ENCODE assay signal across 8 mouse cellular contexts in genomic region chr4:40969781-40970591, GRCm38 (mm10). TPM values are rescaled to one million over a fixed set of nuclear protein-coding genes. Genes with fewer than 3 reads are reported as not detected.
DNase-seq lines count a peak whose midpoint lies in the region; ATAC-seq and TF ChIP-seq lines count a peak whose summit lies in the region.

No protein-coding gene starts in this region.

- 0 out of 2 replicates have a peak, but pooled peaks cover 6% of the 10 kb centered on the region for H3K4me1 ChIP-seq in lung, embryonic 14.5 days (ENCODE audit: insufficient read depth)
- H3K4me1 ChIP-seq in hindbrain, embryonic 16.5 days (ENCODE audit: control insufficient read depth, insufficient read depth, low read depth, low read length) = peaks cover 17% of the 10 kb centered on the region
- peaks cover 45% of the 10 kb centered on the region for H3K4me1 ChIP-seq in liver, embryonic 15.5 days (replicated peaks)

- no peaks in the 10 kb centered on the region for H3K27me3 ChIP-seq in lung, embryonic 14.5 days (ENCODE audit: insufficient read depth, low read length)
- H3K27me3 ChIP-seq in hindbrain, embryonic 16.5 days (replicated peaks; ENCODE audit: control insufficient read depth, insufficient read depth, low read length) = no peaks in the 10 kb centered on the region
- no peaks in the 10 kb centered on the region for H3K27me3 ChIP-seq in liver, embryonic 15.5 days

- peak overlapping the region; percentile 77 for H3K4me2 ChIP-seq in lung, embryonic 14.5 days
- peak overlapping the region; percentile 80 for H3K4me2 ChIP-seq in hindbrain, embryonic 16.5 days (ENCODE audit: low read length)
- peak overlapping the region; percentile 91 for H3K4me2 ChIP-seq in liver, embryonic 15.5 days

- H3K36me3 ChIP-seq in lung, embryonic 14.5 days (ENCODE audit: insufficient read depth) = peaks cover 34% of the 10 kb centered on the region
- peaks cover 13% of the 10 kb centered on the region; the same call in 1 of the 2 replicates for H3K36me3 ChIP-seq in hindbrain, embryonic 16.5 days (ENCODE audit: control insufficient read depth, insufficient read depth, low read length)
- H3K36me3 ChIP-seq in liver, embryonic 15.5 days (replicated peaks) = peaks cover 33% of the 10 kb centered on the region

- peak overlapping the region; percentile 96 for H3K27ac ChIP-seq in lung, embryonic 14.5 days (ENCODE audit: low read depth)
- peak overlapping the region; percentile 93 for H3K27ac ChIP-seq in hindbrain, embryonic 16.5 days (ENCODE audit: low read depth, low read length)
- H3K27ac ChIP-seq in liver, embryonic 15.5 days (replicated peaks) = peak overlapping the region; percentile 93

- ATAC-seq in lung, embryonic 14.5 days (ENCODE audit: insufficient read depth) = peak; percentile 36
- ATAC-seq in hindbrain, embryonic 16.5 days = peak; percentile 22; the same call in 1 of the 2 replicates
- ATAC-seq in liver, embryonic 15.5 days (ENCODE audit: insufficient read depth) = no peak; the same call in 1 of the 2 replicates

- peak overlapping the region; percentile 76 for H3K9ac ChIP-seq in lung, embryonic 14.5 days
- peak overlapping the region; percentile 91 for H3K9ac ChIP-seq in hindbrain, embryonic 16.5 days (ENCODE audit: low read depth, low read length)
- H3K9ac ChIP-seq in liver, embryonic 15.5 days = peak overlapping the region; percentile 82

- peak; percentile 17 for DNase-seq in lung, embryonic 14.5 days
- no peak for DNase-seq in lung, adult 18-20 months
- DNase-seq in cerebellum, postnatal 14 days = peak; percentile 27 to 43
- no peak for DNase-seq in urinary bladder, postnatal 4 days (ENCODE audit: low spot score in 2 of 2)
- DNase-seq in layer of hippocampus, adult 18-20 months (ENCODE audit: low spot score in 2 of 2) = no peak
- no peak for DNase-seq in gastrocnemius, adult 8-10 months (ENCODE audit: low spot score in 2 of 2)

- 13% methylated on average over 10 of the region's 13 CpGs for WGBS in lung, embryonic 14.5 days
- 14% methylated on average over 9 of the region's 13 CpGs for WGBS in hindbrain, embryonic 16.5 days
- WGBS in liver, embryonic 15.5 days (ENCODE audit: insufficient replicate concordance) = 14% methylated on average over 9 of the region's 13 CpGs

- no peak for TF ChIP-seq CTCF in lung, embryonic 14.5 days (IDR thresholded peaks at IDR 0.05; ENCODE audit: low read depth)

- H3K4me3 ChIP-seq in lung, embryonic 14.5 days (ENCODE audit: low read depth, low read length) = peak overlapping the region; percentile 95
- H3K4me3 ChIP-seq in hindbrain, embryonic 16.5 days (ENCODE audit: low read length) = peak overlapping the region; percentile 96
- peak overlapping the region; percentile 89 for H3K4me3 ChIP-seq in liver, embryonic 15.5 days (replicated peaks)

- no peaks in the 10 kb centered on the region for H3K9me3 ChIP-seq in lung, embryonic 14.5 days (ENCODE audit: low read depth, low read length)
- no peaks in the 10 kb centered on the region for H3K9me3 ChIP-seq in hindbrain, embryonic 16.5 days (ENCODE audit: control insufficient read depth, low read length)
- H3K9me3 ChIP-seq in liver, embryonic 15.5 days (replicated peaks) = no peaks in the 10 kb centered on the region

RNA-seq across cellular contexts. Expression of gene Nfx1, which starts 0.7 kb away (rescaled TPM):
- polyA plus RNA-seq in lung, embryonic 14.5 days (2014; fragmentation: Nextera tagmentation; extraction: Ambion mirVana) = 95.7 and 96.9 TPM in 2 replicates
- 87.5 and 102 TPM in 2 replicates for polyA plus RNA-seq in hindbrain, embryonic 16.5 days (2015; fragmentation: Nextera tagmentation; extraction: Ambion mirVana)
- polyA plus RNA-seq in liver, embryonic 15.5 days (2015; fragmentation: Nextera tagmentation; extraction: Ambion mirVana) = 27.9 and 28.0 TPM in 2 replicates
- total RNA-seq in layer of hippocampus, adult 18-20 months (2021) = 10 to 100 TPM; 65.6 to 68.7 TPM
- 10 to 100 TPM; 19.9 to 22.8 (median 22.3) TPM for total RNA-seq in gastrocnemius, adult 8-10 months (2022)

RNA-seq across cellular contexts. Expression of gene Chmp5, which starts 21.8 kb away (rescaled TPM):
- 90.7 and 97.6 TPM in 2 replicates for polyA plus RNA-seq in lung, embryonic 14.5 days (2014; fragmentation: Nextera tagmentation; extraction: Ambion mirVana)
- 147 TPM in 2 replicates for polyA plus RNA-seq in hindbrain, embryonic 16.5 days (2015; fragmentation: Nextera tagmentation; extraction: Ambion mirVana)
- polyA plus RNA-seq in liver, embryonic 15.5 days (2015; fragmentation: Nextera tagmentation; extraction: Ambion mirVana) = 40.7 and 42.4 TPM in 2 replicates
- total RNA-seq in layer of hippocampus, adult 18-20 months (2021) = 10 to 100 TPM; 85.7 to 87.2 TPM
- 10 to 100 TPM; 20.6 to 21.7 (median 21.3) TPM for total RNA-seq in gastrocnemius, adult 8-10 months (2022)

RNA-seq across cellular contexts. Expression of gene Bag1, which starts 21.9 kb away (rescaled TPM):
- 210 and 228 TPM in 2 replicates for polyA plus RNA-seq in lung, embryonic 14.5 days (2014; fragmentation: Nextera tagmentation; extraction: Ambion mirVana)
- polyA plus RNA-seq in hindbrain, embryonic 16.5 days (2015; fragmentation: Nextera tagmentation; extraction: Ambion mirVana) = 182 and 191 TPM in 2 replicates
- 110 and 114 TPM in 2 replicates for polyA plus RNA-seq in liver, embryonic 15.5 days (2015; fragmentation: Nextera tagmentation; extraction: Ambion mirVana)
- total RNA-seq in layer of hippocampus, adult 18-20 months (2021) = 100 to 1,000 TPM; 154 to 156 TPM
- total RNA-seq in gastrocnemius, adult 8-10 months (2022) = 100 to 1,000 TPM; 229 to 241 (median 229) TPM

RNA-seq across cellular contexts. Expression of gene Spink4, which starts 50.1 kb away (rescaled TPM):
- 0.58 TPM in 1 of 2 replicates, not detected in the other for polyA plus RNA-seq in lung, embryonic 14.5 days (2014; fragmentation: Nextera tagmentation; extraction: Ambion mirVana)
- not detected in 2 replicates for polyA plus RNA-seq in hindbrain, embryonic 16.5 days (2015; fragmentation: Nextera tagmentation; extraction: Ambion mirVana)
- polyA plus RNA-seq in liver, embryonic 15.5 days (2015; fragmentation: Nextera tagmentation; extraction: Ambion mirVana) = 0.82 and 0.96 TPM in 2 replicates
- total RNA-seq in layer of hippocampus, adult 18-20 months (2021) = not detected
- total RNA-seq in gastrocnemius, adult 8-10 months (2022) = not detected

Comparison
In these comparisons a context has a peak if more than half of its experiments do, and no peak if none do; other contexts are left out.
1. DNase-seq: peak in lung, embryonic 14.5 days (single experiment) and cerebellum, postnatal 14 days (2 of 2); none in lung, adult 18-20 months (0 of 2), urinary bladder, postnatal 4 days (0 of 2), layer of hippocampus, adult 18-20 months (0 of 2) and gastrocnemius, adult 8-10 months (0 of 2).
2. Peak in every context shown above with its lines, with median percentiles within 50 percentile points of each other: H3K27ac ChIP-seq, H3K4me2 ChIP-seq, H3K4me3 ChIP-seq and H3K9ac ChIP-seq.